Mouse (Mus musculus): ENCODE measurements around the gene Galk1.

DNA sequence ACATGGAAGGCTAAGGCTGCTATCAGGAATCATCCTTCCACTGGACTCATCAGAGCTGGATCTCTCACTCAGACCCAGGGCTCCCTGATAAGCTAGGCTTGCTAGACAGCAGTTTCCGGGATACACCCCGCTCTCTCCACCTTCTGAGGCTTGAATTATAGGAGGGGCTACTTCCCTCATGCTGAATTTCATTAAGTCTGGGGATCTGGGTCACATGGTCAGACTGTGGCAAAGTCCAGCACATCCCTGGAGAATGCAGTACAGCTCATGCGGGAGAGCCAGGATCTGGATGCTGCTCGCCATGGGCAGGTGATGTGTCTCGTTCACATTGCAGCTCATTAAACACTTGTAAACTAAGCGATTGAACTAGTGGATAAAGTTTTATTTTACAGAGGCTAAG, 41.5 kb downstream of the Galk1 start:
- TF ChIP-seq CTCF (conservative IDR thresholded peaks at IDR 0.05; ENCODE audit: insufficient read depth, insufficient read length, low read depth, low read length), result no peak
- no peak for TF ChIP-seq POLR2A (IDR thresholded peaks at IDR 0.05; ENCODE audit: low read depth, low read length)

Data from kidney, adult 2 months (tissue).